Mouse (Mus musculus) gastrocnemius, adult 8-10 months (tissue): ENCODE results near the gene Rai1. TPM values are rescaled to one million over a fixed set of nuclear protein-coding genes. Genes with fewer than 3 reads are reported as not detected.

Experiments
- microRNA-seq: library from miRNA; unstranded; fragments of <30 nt; microRNA quantifications from one replicate; pipeline ENCODE4 v1.2.0, GENCODE M21; 2022
- total RNA-seq, 4 experiments: library from RNA; stranded (reverse); gene quantifications; 2 replicates each; pipeline ENCODE4 v1.2.4; 2022

Rai1 gene
- total RNA-seq, 4 experiments from 2014 or later = 18.0 to 25.7 (median 21.4) TPM

Small RNA genes lying within 50 kb of the gene (microRNA-seq; reads per million reads assigned to microRNA genes)
- gene Mir6921 = not detected
- not detected for gene Mir6922

Other genes with a start within 250 kb of the Rai1 start
- gene Med9, start 156.8 kb upstream of the Rai1 start, total RNA-seq = 10 to 100 TPM; 20.2 to 24.2 (median 21.3) TPM
- 1 to 10 TPM in 3 of 4 experiments, under 1 TPM in 1; 0.39 to 3.4 (median 1.7) TPM for gene Rasd1, start 140.1 kb upstream of the Rai1 start, total RNA-seq
- gene Pemt, start 58.5 kb upstream of the Rai1 start, total RNA-seq = 1 to 10 TPM; 2.0 to 4.5 (median 3.7) TPM
- 10 to 100 TPM; 35.4 to 57.5 (median 43.5) TPM for gene Srebf1, start 117.6 kb downstream of the Rai1 start, total RNA-seq
- 10 to 100 TPM; 61.0 to 68.8 (median 65.7) TPM for gene Tom1l2, start 247.9 kb downstream of the Rai1 start, total RNA-seq
- gene Drc3, start 248.3 kb downstream of the Rai1 start, total RNA-seq = 1 to 10 TPM; 1.1 to 1.4 (median 1.1) TPM